Comparison of ENCODE assay signal across 22 mouse cellular contexts in genomic region chr19:3843629-3844028, GRCm38 (mm10). TPM values are rescaled to one million over a fixed set of nuclear protein-coding genes. Genes with fewer than 3 reads are reported as not detected.
DNase-seq lines count a peak whose midpoint lies in the region; ATAC-seq and TF ChIP-seq lines count a peak whose summit lies in the region.
"Had no signal": no experiment of that assay in that cellular context is flagged by ENCODE, and none has a peak within 500 bp of the region (broad histone marks: within the 10 kb centered on the region; RNA-seq: fewer than 3 reads in every experiment).

No protein-coding gene starts in this region.

- H3K36me3 ChIP-seq in kidney, adult 2 months (ENCODE audit: control insufficient read depth, insufficient read depth, low read length), result no peaks in the 10 kb centered on the region
- no peaks in the 10 kb centered on the region for H3K36me3 ChIP-seq in lung, embryonic 14.5 days (ENCODE audit: insufficient read depth)
- no peaks in the 10 kb centered on the region for H3K36me3 ChIP-seq in E14TG2a.4 (ENCODE audit: insufficient read depth, low read length)
- no peaks in the 10 kb centered on the region for H3K36me3 ChIP-seq in ES-Bruce4 (ENCODE audit: control insufficient read depth, insufficient read depth, low read length, poor library complexity, severe bottlenecking)
- H3K36me3 ChIP-seq: embryonic facial prominence, embryonic 10.5 days; forebrain, embryonic 10.5 days; heart, embryonic 13.5 days; hindbrain, embryonic 12.5 days had no signal

- H3K4me2 ChIP-seq in lung, embryonic 14.5 days, result no peak overlapping the region
- H3K4me2 ChIP-seq: heart, embryonic 13.5 days; hindbrain, embryonic 12.5 days had no signal

- no peaks in the 10 kb centered on the region for H3K9me3 ChIP-seq in lung, embryonic 14.5 days (ENCODE audit: low read depth, low read length)
- H3K9me3 ChIP-seq in E14TG2a.4 (ENCODE audit: low read length) (no peaks in the 10 kb centered on the region), ES-Bruce4 (replicated peaks; ENCODE audit: control insufficient read depth, insufficient read depth, low read length, poor library complexity, severe bottlenecking) (no peaks in the 10 kb centered on the region)
- H3K9me3 ChIP-seq: embryonic facial prominence, embryonic 10.5 days; forebrain, embryonic 10.5 days; heart, embryonic 13.5 days; hindbrain, embryonic 12.5 days had no signal

- ATAC-seq in lung, embryonic 14.5 days (ENCODE audit: insufficient read depth), result no peak
- ATAC-seq: activated CD4-positive, CD25-positive, alpha-beta regulatory T cell, adult 4 months; forebrain, embryonic 14.5 days; hindbrain, embryonic 16.5 days; Patski had no signal

- peak overlapping the region; percentile 83 for H3K27ac ChIP-seq in kidney, adult 2 months (ENCODE audit: insufficient read depth, low read depth, low read length)
- peak overlapping the region; percentile 94 for H3K27ac ChIP-seq in lung, embryonic 14.5 days (ENCODE audit: low read depth)
- H3K27ac ChIP-seq in ES-Bruce4 (ENCODE audit: insufficient read depth, low read length), result peak overlapping the region; percentile 94
- H3K27ac ChIP-seq: forebrain, embryonic 10.5 days; gastrocnemius, adult 2 months; heart, embryonic 13.5 days; hindbrain, embryonic 12.5 days had no signal

- H3K27me3 ChIP-seq in kidney, adult 2 months (replicated peaks; ENCODE audit: control insufficient read depth, insufficient read depth, low read length), result no peaks in the 10 kb centered on the region
- H3K27me3 ChIP-seq in lung, embryonic 14.5 days (ENCODE audit: insufficient read depth, low read length), result no peaks in the 10 kb centered on the region
- no peaks in the 10 kb centered on the region for H3K27me3 ChIP-seq in E14TG2a.4 (ENCODE audit: insufficient read depth, low read length)
- no peaks in the 10 kb centered on the region for H3K27me3 ChIP-seq in ES-Bruce4 (ENCODE audit: control insufficient read depth, insufficient read depth, low read length, poor library complexity, severe bottlenecking)
- H3K27me3 ChIP-seq: heart, embryonic 13.5 days; hindbrain, embryonic 12.5 days; Patski had no signal

- H3K9ac ChIP-seq in lung, embryonic 14.5 days, result no peak overlapping the region
- peak overlapping the region; percentile 31 for H3K9ac ChIP-seq in ES-Bruce4 (ENCODE audit: low read depth, poor library complexity, severe bottlenecking)
- H3K9ac ChIP-seq: heart, embryonic 13.5 days; hindbrain, embryonic 12.5 days had no signal

- DNase-seq in kidney, adult 2 months, result no peak
- no peak for DNase-seq in kidney, postnatal 25 days
- no peak for DNase-seq in lung, embryonic 14.5 days
- no peak for DNase-seq in lung, adult 2 months
- no peak for DNase-seq in embryo, embryonic 9.5 days (ENCODE audit: extremely low spot score)
- no peak for DNase-seq in layer of hippocampus, adult 18-20 months (ENCODE audit: low spot score in 2 of 2)
- DNase-seq: cerebellum, adult 11-12 months; cerebellum, adult 9-11 months; cerebellum, postnatal 36 days; gastrocnemius, adult 2 months; gastrocnemius, postnatal 25 days; heart, postnatal 36 days had no signal

- 72% methylated on average over 2 of the region's 2 CpGs for WGBS in kidney, adult 2 months
- 56% methylated on average over 2 of the region's 2 CpGs for WGBS in lung, embryonic 14.5 days
- WGBS in lung, adult 2 months, result 66% methylated on average over 2 of the region's 2 CpGs

- H3K4me1 ChIP-seq in kidney, adult 2 months (ENCODE audit: control insufficient read depth, insufficient read depth, low read length), result peaks cover 26% of the 10 kb centered on the region; the same call in 1 of the 2 replicates
- no peaks in the 10 kb centered on the region; the same call in 1 of the 2 replicates for H3K4me1 ChIP-seq in lung, embryonic 14.5 days (ENCODE audit: insufficient read depth)
- H3K4me1 ChIP-seq in lung, adult 2 months (ENCODE audit: control insufficient read depth, insufficient read depth, low read length), result no peaks in the 10 kb centered on the region
- H3K4me1 ChIP-seq in E14TG2a.4 (replicated peaks; ENCODE audit: low read depth, low read length), result peaks cover 95% of the 10 kb centered on the region
- H3K4me1 ChIP-seq in ES-Bruce4 (ENCODE audit: control insufficient read depth, insufficient read depth, low read length), result peaks cover 17% of the 10 kb centered on the region
- H3K4me1 ChIP-seq: hindbrain, embryonic 12.5 days had no signal

- no peak overlapping the region for H3K4me3 ChIP-seq in kidney, adult 2 months (ENCODE audit: insufficient read depth, low read depth, low read length)
- H3K4me3 ChIP-seq in lung, embryonic 14.5 days (ENCODE audit: low read depth, low read length), result no peak overlapping the region
- no peak overlapping the region for H3K4me3 ChIP-seq in lung, adult 2 months (replicated peaks; ENCODE audit: extremely low read depth, low read depth, low read length)
- H3K4me3 ChIP-seq in E14TG2a.4 (replicated peaks; ENCODE audit: low read length) (peak overlapping the region; percentile 63), ES-Bruce4 (ENCODE audit: low read depth, low read length) (no peak overlapping the region)
- H3K4me3 ChIP-seq: embryonic facial prominence, embryonic 10.5 days; forebrain, embryonic 10.5 days; gastrocnemius, adult 2 months; heart, embryonic 13.5 days; hindbrain, embryonic 12.5 days had no signal

- TF ChIP-seq CTCF in kidney, adult 2 months (conservative IDR thresholded peaks at IDR 0.05; ENCODE audit: insufficient read depth, insufficient read length, low read depth, low read length), result no peak
- no peak for TF ChIP-seq CTCF in lung, embryonic 14.5 days (IDR thresholded peaks at IDR 0.05; ENCODE audit: low read depth)
- TF ChIP-seq CTCF in lung, adult 2 months (IDR thresholded peaks at IDR 0.05; ENCODE audit: insufficient read depth, low read length), result no peak
- TF ChIP-seq CTCF in E14TG2a.4 (conservative IDR thresholded peaks at IDR 0.05; ENCODE audit: low read length), result no peak
- no peak for TF ChIP-seq CTCF in ES-Bruce4 (IDR thresholded peaks at IDR 0.05; ENCODE audit: low read depth, low read length)

- no peak for TF ChIP-seq EP300 in ES-Bruce4 (IDR thresholded peaks at IDR 0.05; ENCODE audit: insufficient read depth, low read depth, low read length)

- TF ChIP-seq POLR2A in kidney, adult 2 months (IDR thresholded peaks at IDR 0.05; ENCODE audit: low read depth, low read length), result no peak
- TF ChIP-seq POLR2A in lung, adult 2 months (IDR thresholded peaks at IDR 0.05; ENCODE audit: borderline replicate concordance, extremely low read depth, low read depth, low read length), result no peak
- TF ChIP-seq POLR2A in ES-Bruce4 (IDR thresholded peaks at IDR 0.05; ENCODE audit: insufficient read depth, low read length), result no peak

RNA-seq across cellular contexts. Expression of gene Chka, which starts 7.9 kb away (rescaled TPM):
- 65.0 and 72.0 TPM in 2 replicates for polyA plus RNA-seq in kidney, adult 2 months (2012; rRNA removed)
- polyA plus RNA-seq in lung, embryonic 14.5 days (2014; fragmentation: Nextera tagmentation; extraction: Ambion mirVana), result 54.0 and 63.0 TPM in 2 replicates
- polyA plus RNA-seq in lung, adult 2 months (2012; rRNA removed), result 75.9 and 81.6 TPM in 2 replicates
- 142 and 148 TPM in 2 replicates for polyA plus RNA-seq in ES-Bruce4 (2011; ENCODE audit: insufficient read depth, insufficient read length, low read depth, missing spikeins)
- total RNA-seq in layer of hippocampus, adult 18-20 months (2021), result 100 to 1,000 TPM in 1 of 2 experiments, 10 to 100 TPM in 1; 85.8 to 106 TPM
